Mouse (Mus musculus): Measurements from ENCODE around the gene Slit2.
"Not testable (repeated sequence)": the region's sequence is repeated elsewhere in the genome, so short reads cannot be mapped to it uniquely, and the experiment has no call there.

Slit2 gene

DNA sequence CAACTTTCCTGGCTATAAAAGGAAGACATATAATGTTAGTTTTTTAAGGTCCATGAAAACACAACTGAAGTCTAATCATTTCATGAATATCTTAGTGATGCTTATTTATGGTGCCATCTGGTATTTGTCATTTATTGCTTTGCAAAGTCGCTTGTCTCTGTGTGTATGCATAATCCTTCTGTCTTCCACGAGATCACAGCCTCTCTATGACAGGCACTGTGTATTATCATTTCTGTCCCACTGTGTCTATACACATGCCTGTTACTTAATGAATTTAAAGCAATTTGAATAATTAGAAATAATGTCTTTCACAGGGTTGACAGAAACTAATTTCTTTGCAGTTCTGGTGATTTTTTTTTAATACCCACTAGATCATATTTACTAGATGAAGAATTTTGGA, 242.6 kb downstream of the Slit2 start:
- no peak for DNase-seq (ENCODE audit: low read depth, low spot score)

DNA sequence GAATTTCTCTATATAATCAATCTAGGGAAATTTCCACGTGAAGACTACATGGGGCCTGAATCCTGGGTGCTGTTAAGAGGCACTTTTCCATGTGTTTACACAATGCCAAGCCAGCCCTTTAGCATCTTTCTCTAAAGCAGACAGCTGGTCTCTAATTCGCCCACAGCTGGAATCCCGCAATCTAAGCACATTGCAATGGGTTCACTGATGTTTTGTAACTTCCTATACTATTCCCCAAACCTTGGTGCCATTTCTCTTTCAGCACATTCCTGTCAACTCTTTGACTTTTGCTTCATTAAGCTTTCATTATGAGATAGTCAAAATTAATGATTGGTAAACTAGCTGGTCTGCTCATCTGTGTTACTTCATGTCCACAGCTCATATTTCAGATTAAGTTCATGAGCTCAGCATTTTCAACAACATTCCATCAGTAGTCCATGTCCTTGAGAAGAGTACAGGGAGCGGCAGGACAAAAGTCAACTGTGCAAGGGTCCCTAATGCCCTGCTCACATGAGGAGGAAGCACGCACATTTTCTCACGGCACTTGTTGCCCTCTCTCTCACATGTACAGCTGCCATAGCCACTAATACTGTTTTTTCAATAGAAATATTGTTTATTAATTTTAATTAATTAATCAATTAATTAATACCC, 247.6 kb downstream of the Slit2 start:
- no peak for DNase-seq (ENCODE audit: low read depth, low spot score)

DNA sequence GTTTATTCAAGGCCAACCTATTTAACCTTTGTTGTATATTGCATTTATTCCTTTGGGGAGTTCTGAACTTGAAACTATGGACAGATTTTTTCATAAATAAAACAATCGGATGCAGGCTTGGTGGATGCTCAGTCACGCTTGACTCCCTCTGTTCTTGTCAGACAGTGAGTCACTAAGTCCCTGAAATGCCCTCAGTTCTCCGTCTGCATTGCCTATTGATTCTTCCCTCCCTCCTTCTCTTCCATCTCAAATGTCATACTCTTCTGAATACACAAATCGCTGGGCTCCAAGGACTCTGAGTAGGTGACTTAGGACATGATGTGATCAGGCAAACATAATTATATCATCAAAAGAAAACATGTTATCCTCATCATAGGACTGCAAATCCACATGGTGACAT, 251.8 kb downstream of the Slit2 start:
- DNase-seq (ENCODE audit: low read depth, low spot score), result no peak

DNA sequence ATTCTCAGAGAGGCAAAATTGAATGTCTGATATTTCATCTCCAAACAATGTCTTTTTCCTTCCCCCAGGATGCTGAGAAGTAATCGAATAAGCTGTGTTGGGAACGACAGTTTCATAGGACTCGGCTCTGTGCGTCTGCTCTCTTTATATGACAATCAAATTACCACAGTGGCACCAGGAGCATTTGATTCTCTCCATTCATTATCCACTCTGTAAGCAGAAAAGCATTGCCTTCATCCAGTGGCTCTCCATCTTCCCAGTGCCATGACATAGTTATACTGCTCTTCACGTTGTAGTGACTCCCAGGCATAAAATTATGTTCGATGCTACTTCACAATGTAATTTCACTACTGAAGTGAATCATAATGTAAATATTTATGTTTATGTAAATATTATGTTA, 252.3 kb downstream of the Slit2 start:
- no peak for DNase-seq (ENCODE audit: low read depth, low spot score)

- DNase-seq (ENCODE audit: low read depth, low spot score), result not testable (repeated sequence)
Measured at GRCm38 (mm10) chr5:48240751-48241150, 257.8 kb downstream of the Slit2 start.

- DNase-seq (ENCODE audit: low read depth, low spot score), result no peak
Measured at GRCm38 (mm10) chr5:48248327-48248726, 265.4 kb downstream of the Slit2 start.

GRCm38 (mm10) chr5:48277561-48277960, 294.6 kb downstream of the Slit2 start:
- DNase-seq (ENCODE audit: low read depth, low spot score), result no peak

DNA sequence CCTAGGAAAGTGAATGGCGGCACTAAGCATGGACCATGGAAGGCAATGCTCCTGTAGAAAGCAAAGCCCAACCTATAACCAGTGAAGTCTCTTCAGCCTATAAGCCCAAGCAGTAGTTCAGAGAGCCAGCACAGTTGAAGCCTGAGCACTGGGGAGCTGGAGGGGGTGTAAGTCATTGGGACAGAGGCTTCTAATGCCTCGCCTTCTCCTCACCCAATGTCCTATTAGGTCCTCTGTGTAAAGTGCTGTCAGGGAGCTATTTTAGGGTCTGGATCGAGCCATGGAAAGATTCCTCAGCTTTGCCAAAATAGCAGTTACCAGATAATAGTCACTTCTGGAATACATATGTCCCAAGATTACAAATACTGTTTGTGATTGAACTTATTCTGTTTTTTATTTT, 318.2 kb downstream of the Slit2 start:
- no peak for DNase-seq (ENCODE audit: low read depth, low spot score)

GRCm38 (mm10) chr5:48315057-48315602, 332.2 kb downstream of the Slit2 start:
- no peak for DNase-seq (ENCODE audit: low read depth, low spot score)

GRCm38 (mm10) chr5:48320597-48320996, 337.7 kb downstream of the Slit2 start:
- no peak for DNase-seq (ENCODE audit: low read depth, low spot score)

- no peak for DNase-seq (ENCODE audit: low read depth, low spot score)
Measured at GRCm38 (mm10) chr5:48326221-48326620, 343.3 kb downstream of the Slit2 start.

DNA sequence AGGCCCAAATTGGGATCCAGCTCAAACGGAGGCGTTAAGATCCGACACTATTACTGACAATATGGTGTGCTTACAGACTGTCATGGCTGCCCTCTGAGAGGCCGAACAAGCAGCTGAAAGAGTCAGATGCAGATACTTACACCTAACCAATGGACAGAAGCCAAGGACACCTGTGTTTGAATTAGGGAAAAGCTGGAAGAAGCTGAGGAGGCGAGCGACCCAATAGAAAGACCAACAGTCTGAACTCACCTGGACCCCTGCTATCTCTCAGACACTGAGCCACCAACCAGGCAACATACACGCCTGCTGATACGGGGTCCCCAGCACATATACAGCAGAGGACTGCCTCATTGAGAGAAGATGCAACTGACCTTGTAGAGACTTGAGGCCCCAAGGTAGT, 344.7 kb downstream of the Slit2 start, which contains the start of gene 5730480H06Rik:
5730480H06Rik (plus strand) TSS at position 301 of the 400 bp plus-strand sequence.
- no peak for DNase-seq (ENCODE audit: low read depth, low spot score)

- DNase-seq (ENCODE audit: low read depth, low spot score), result no peak
Measured at GRCm38 (mm10) chr5:48329751-48330150, 346.8 kb downstream of the Slit2 start.

- no peak for DNase-seq (ENCODE audit: low read depth, low spot score)
Measured at GRCm38 (mm10) chr5:48330817-48331216, 347.9 kb downstream of the Slit2 start.

DNA sequence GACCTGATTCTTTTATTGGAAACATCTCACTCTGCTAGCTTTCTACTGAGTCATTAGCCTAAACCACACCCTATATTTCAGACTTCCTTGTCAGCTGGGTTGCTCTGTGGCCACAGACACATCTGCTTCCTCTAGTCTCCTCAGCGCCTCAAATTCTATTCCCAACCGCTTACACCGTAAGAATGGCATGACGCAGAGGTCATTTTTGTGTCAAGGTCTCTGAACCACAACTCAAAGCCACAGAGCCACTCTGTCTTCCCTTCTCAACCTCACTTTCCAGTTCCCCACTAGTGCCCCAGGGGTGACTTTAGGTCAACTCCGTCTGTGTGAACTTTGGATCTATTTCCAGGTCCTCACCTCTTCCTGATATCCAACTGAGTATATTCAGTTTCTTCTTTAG, 348.5 kb downstream of the Slit2 start:
- DNase-seq (ENCODE audit: low read depth, low spot score), result no peak

- no peak for DNase-seq (ENCODE audit: low read depth, low spot score)
Measured at GRCm38 (mm10) chr5:48333407-48333806, 350.5 kb downstream of the Slit2 start.

DNA sequence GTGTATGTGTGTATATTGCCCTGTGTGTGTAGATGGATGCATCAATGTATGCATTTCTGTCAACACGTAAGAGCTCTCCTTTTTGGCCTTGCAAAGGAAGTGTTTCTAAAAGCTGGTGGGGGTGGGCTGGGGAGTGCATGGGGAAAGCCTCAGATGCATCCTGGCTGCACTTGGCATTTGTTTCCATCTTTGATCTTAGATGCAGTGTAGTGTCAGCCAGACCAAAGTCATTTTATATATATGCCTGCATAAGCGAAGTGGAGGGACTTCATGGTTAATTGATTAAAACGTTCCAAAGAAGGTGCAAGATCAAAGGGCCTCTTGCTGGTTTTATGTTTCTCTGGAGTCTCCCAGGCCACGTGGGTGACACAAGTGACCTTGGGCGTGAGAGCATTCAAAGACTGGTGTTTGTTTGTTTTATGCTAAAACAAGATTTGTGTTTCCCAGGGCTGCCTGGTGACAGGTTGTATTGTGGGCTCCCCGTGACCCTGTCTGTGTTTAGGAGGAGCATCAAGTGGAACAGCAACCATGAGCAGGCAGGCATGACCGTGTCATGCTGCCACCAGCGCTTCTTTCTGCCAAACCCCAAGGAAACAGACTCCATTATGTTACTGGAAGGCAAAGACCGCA, 351.1 kb downstream of the Slit2 start:
- no peak for DNase-seq (ENCODE audit: low read depth, low spot score)

DNA sequence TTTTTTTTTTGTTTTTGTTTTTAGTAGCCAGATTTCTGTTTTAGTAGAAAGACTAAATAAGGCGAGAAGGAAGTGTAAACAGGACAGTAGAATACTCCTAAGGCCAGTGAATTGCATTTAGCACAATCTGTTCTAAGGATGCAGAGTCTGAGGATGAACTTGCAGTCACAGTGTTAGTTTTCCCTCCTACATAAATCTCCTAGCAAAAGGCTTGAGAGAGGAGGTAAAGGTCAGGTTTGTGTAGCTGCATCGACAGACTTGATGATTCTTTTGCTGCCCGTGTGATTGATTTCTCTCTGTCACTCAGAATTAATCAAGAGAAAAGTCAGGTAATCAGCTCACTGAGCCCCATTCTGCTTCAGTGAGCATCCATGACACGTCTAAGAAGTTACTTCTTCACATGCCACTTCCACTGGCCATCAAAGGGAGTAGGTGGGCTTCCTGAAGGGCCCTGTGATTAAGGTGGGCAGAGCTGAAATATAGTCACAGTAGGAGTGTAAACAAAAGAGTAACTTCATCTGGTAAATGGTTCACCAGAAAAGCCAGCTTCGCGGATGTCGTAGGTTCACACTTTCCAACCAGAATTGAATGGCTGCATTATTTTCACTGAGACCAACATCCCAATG, 358.0 kb downstream of the Slit2 start:
- DNase-seq (ENCODE audit: low read depth, low spot score), result no peak

- no peak for DNase-seq (ENCODE audit: low read depth, low spot score)
Measured at GRCm38 (mm10) chr5:48345095-48345982, 362.4 kb downstream of the Slit2 start.

GRCm38 (mm10) chr5:48345983-48346648, 363.2 kb downstream of the Slit2 start:
- no peak for DNase-seq (ENCODE audit: low read depth, low spot score)

- no peak for DNase-seq (ENCODE audit: low read depth, low spot score)
Measured at GRCm38 (mm10) chr5:48349309-48349708, 366.4 kb downstream of the Slit2 start.
